Mouse (Mus musculus) urinary bladder, postnatal 25 days (tissue): ENCODE data around the gene Ints14.

Source experiments
- DNase-seq: peaks from one replicate; pipeline ENCODE4 v3.0.0; 2022; ENCODE audit warnings: low spot score

Gene Ints14

DNA sequence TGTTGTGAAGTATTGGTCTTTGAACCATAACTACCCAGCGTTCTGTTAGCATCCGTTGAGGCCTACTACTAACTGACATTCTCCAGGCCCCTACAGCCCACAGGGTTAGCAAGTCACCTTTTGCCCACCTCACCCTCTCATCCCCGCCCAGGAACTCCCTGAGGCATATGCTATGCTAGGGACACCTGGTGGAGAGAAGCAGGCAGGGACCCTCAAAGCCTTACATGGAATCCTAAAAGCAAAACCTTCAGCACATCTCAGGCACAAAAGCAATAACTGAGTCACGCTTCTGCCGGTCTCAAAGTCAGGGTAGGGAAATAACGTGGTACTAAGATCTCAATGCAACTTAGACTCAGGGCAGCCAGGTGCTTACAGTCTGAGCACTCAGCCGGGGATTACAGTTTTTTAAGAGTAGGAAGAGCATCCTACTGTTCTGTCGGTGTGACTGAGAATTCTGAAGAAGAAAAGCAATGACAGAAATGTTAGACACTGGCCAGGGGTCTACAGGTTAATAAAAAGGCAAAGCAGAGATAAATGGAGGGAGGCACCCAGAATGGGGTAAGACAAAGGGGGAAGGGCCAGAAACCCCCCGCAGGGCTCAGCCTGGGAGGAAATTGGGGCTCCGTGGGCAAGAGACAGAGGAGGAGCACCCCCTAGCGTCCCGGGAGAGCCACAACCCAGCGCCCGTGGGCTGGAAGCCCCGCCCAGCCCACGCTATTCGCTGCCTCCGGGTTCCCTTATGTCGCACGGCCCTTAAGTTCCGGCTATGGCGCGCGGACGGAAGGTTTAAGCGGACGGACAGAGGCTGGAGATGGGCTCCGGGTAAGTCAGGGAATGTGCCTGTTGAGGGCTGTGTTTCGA, at the start of gene Ints14:
Gene Ints14, plus strand, starts transcription at position 789 of the 861 bp plus-strand sequence.
- DNase-seq = peak; percentile 95

DNA sequence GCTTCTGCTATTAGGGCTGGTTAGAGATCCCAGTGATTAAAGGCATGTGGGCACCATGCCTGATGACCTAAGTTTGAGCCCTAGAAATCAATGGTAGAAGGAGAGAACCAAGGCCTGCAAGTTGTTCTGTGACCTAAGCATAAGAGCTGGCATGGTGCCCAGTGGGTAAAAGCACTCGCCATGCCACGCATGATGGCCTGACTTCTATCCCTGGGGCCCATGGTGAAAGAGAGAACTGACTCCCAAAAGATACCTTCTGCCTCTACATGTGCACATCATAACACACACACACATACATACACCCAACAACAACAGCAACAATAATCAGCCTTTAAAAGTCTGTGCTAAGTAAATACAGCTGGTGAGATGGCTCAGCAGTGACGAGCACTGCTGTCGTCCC, 47.3 kb upstream of the Ints14 start:
- no peak for DNase-seq

DNA sequence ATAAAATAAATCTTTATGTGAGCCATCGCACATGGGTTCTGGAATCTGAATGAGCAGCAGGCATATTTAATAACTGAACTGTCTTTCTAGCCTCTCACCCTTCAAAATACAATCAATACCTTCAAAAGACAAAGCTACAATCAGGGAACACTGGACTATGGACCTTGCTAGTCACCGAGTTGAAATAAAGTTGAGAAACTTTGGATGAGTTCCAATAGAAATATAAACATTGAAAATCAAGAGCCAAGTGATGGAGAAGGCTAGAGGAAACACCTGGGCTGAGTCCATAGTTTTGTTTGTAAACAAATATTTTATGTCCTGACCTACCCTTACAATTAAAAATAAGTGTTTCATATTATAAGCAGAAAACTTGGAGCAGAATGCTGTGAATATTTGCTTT, 46.7 kb upstream of the Ints14 start:
- no peak for DNase-seq

DNA sequence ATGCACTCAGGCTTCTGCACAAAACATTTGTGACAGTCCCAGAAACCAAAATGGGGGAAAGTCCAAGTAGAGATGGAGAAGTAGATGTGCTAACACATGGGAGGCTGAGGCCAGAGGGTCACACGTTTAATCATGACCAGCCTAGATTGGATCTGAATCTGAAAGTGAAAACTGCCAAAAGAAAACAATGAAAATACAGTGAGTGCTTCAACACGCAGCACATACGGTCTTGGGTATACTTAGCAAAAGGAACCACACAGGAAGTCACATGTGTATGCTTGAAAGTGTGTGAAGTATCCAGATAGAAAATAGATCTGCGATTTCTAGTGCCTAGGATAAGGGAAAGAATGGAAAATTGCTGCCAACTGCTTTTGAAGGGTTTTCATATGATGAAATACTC, 46.1 kb upstream of the Ints14 start:
- DNase-seq = no peak

DNA sequence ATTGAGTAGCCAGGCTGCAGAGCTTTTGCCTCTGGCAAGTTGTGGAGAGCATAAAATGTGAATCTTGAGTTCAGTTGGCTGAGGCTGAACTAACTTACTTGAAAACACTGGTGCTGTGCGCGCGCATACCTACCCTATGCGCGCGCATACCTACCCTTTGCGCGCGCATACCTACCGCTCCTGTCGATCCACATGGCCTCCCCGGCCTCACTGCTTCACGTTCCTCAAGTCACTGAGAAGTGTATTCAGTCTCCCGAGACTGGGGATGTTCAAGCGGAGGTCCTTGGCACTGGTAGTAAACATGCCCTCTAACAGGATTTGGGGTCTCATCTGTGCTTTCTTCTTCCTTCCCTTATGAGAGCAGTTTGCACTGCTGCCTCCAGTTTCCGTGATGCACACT, 42.1 kb upstream of the Ints14 start:
- no peak for DNase-seq

DNA sequence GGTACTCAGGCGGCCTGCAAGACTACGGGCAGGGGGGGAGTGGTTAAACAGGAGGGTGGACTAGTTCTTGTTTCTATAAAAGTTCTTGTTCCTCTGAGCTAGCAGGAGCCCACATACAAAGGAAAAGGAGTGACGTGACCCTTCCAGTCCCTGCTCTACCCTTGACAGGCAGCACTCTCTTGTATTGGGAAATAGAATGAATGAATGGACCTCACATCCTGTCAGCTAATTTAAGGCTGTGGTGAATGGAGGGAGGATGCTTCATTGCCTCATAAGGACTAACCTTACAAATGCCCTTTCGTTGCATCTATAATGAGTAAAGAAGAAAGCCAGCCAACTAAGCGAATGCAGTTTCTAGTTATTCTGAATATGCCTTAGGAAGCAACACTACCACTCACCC, 34.9 kb upstream of the Ints14 start:
- no peak for DNase-seq

DNA sequence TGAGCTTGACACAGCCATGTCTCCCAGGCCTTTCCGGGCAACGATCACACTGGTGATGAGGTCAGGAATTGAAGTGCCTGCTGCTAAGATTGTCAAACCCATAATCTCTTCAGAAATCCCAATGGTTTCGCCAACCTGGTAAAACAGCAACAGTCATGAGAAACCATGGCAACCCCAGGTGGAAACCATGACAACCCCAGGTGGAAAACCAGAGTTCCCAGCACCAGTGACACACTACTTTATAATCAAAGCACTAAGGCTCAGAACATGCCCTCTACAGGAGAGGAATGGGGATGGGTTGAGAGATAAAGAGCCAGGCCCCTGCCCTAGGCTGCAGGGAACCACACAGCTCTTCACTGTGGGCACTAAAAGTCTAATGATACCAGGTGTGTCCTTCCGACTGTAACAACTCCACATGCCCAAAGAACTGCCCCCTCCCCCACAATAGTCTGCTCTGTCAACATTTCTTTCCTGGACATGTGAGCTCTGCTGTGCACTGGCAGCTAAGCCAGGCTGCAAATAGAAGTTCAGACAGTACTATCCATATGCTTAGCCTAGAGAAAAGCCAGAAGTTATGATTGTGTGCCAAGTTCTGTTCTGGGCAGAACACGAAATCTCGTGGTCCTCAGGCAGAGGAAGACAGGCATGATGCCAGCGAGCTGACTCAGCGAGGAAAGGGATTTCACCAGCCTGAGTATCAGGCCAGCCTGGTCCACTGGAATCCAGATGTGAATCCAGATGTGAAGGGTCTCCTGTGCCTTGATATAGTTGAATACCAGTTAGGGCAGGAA, 34.3 kb upstream of the Ints14 start:
- DNase-seq = no peak

DNA sequence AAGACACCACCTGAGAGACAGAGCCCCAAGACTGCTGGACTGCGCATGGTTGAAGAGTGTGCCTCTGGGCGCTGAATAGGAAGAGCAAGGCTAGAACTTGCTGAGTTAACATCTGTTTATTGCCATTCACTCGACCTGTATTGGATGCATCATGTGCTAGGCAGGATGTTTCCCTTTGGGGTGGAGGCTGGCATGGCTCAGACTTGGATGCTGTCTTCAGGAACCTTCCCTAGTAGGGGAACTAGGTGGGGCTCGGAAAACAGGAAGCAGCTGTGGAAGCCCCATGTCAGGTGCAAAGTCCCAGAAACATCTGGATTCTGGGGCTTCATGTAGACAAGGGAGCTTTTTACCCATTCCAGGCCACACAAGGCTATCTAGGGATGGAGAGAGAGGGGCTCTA, 30.4 kb upstream of the Ints14 start:
- DNase-seq = no peak

DNA sequence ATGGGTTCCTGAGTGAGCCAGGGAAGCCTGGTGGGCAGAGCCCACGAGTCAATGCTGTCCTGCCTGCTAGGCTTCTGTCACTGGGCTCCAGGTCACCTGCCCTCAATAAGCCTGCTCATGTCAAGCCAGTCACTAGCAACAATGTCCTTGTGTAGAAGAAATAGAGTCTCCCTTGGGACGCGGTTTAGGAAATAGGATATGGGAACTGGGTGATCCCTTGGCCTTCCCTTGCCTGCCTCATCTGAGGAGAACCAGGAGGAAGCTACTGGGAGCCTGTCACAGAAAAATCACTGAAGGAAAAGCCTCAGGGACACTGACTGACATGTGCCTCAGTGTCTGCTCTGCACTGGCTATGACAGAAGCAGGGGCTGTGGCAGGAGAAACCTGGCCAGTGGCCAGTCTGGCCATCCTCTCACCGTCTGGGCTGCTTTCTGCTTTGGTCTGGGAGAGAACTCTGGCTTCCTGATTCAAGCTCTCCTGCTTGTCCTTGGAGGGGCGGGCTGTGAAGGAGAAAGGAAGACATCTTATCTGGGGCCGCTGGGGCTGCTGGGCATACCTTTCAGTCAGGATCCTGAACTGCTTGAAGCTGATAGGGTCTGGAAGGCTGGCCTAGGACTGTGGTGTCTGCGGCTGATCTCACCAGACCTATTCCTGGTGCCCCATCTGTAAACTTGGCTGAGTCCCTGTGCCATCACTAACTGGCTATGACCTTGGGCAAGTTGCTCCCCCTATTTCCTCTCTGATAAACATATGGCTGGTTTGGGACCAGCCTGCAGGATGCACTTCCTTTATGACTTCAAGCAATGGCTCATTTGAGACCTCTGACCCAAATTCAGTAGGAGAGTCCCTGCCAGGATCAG, 28.7 kb upstream of the Ints14 start:
- no peak for DNase-seq

DNA sequence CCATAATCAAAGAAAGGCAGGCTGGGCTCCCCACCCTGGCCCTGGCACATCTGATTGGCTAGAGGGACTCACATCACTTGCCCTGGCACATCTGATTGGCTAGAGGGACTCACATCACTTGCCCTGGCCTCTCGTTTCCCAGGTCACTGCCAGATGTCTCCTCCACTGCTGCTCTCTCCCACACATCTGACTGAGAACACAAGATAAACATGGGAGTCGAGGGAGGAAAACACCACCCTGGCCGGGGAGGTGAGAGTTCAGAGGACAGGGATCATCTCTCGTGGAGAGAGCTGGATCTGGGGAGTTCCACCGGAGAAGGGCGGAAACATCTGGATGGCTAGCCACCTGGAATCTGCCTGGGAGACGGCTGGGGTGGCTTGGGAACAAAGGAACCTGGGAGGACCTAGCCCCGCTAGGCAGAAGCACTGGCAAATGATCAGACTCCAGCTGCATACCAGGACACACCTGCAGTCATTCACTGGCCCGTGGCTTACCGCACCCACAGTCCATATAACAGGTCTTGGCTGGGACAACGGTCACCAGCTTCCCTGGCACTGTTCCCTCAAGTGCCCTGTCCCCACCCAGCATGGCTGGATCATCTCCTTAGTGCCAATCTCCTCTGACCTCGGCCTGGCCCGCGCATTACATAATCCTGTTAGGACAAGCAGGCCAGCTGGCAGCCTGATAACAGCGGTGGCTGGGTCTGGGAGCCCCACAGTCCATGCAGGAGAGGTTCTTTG, 26.5 kb upstream of the Ints14 start:
- no peak for DNase-seq

DNA sequence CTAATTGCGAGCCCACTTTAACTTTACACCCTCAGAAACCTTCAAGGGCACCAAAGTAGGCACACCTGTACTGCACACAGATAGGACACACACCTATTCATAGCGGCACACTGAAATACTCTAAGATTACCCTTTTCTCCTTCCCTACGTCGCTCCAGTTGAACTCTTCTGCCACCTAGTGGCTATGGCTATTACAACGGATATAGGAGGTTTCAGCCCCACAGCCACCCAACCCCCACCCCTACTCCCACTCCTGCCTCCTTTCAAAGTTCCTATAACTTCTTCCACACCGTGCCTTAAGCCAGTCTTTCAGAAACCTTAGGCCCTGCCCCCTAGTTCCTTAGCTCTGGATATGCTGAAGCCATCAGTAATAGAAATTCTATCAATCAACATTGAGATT, 24.2 kb upstream of the Ints14 start:
- DNase-seq = peak; percentile 63

DNA sequence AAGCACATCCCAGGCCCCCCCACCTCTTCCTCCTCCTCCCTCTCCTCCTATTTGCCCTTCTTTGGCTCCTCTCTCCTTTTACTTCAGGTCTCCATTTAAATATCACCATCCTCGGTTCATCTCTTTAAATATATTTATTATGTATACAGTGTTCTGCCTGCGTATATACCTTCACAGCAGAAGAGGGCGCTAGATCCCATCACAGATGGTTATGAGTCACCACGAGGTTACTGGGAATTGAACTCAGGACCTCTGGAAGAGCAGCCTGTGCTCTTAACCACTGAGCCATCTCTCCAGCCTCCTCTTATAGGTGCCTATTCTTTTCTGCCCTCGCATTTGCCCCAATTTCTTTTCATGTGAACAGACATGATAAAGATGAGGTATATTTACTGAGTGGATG, 23.2 kb upstream of the Ints14 start:
- no peak for DNase-seq

DNA sequence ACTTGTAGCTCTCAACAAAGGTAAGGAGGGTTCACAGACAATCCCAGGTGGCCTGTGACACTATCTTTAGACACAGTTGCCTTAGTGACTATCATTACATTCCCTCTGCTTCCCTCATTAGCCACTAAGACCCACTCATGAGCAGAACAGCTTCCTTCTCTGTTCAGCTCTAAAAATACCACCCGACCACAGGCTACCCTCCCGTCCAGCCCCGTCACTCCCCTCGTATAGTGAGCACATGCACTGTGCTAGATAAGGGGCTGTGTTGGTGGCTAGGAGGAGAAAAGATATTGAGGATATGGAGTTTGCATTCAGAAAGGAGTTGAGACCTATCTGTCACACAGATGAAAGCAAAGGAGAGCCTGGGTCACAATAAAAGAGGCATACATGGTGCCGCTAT, 22.2 kb upstream of the Ints14 start:
- DNase-seq = no peak

DNA sequence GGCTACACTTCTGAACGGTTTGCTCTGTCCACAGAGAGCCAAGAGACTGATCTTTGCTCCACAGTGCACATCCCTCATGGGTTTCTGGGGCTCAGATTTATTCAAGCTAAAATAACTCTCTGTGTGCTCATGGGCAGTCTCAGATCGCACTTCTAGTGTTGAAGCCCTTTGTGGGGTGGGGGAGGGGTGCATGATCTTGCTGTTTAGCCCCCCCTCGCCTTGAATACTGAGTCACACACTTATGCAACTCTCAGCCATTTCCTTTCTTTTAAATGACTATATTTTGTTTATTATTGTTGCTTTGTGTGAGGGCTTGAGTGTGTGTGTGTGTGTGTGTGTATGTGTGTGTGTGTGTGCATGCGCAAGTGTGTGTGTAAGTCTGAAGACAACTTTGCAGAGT, 21.4 kb upstream of the Ints14 start:
- no peak for DNase-seq

DNA sequence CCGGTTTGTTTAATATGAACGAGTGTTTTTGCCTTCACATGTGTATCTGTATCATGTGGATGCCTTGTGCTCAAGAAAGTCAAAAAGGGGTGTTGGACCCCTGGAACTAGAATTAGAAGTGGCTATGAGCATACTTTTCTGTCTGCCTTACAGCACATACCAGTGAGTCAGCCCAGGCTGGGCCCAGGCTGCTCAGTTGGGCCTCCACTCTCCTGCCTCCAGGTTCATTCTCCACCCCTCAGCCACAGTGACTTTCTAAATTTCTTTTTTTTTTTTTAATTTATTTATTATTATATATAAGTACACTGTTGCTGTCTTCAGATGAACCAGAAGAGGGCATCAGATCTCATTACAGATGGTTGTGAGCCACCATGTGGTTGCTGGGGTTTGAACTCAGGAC, 20.9 kb upstream of the Ints14 start:
- DNase-seq = no peak

DNA sequence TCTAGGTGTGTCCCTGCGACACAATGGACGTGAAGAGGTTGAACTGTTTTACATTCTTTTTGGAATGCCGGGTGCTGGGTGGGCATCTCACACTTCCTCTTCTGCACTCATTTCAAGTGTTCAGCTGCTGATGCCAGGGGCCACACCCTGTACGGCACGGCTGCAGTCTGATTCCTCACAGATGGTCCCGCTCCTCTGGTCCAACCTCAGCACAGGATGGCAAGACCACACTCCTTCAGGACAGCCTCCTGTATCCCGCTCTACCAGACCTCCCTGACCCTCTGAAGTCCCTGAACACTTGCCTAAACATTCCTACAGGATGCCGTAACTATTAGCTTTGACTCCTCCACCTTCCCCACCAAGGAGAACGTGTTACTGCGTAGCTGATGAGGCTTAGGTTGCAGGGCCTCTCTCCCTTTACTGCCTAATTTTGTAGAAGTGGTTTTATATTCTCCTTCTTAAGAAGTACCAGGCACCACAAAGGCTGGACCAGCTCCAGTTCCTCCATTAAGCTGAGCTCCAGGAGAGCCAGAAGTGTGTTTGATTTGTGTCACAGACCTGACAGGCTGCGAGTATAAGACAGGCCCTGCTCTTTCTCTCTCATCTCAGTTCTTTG, 19.9 kb upstream of the Ints14 start:
- no peak for DNase-seq

DNA sequence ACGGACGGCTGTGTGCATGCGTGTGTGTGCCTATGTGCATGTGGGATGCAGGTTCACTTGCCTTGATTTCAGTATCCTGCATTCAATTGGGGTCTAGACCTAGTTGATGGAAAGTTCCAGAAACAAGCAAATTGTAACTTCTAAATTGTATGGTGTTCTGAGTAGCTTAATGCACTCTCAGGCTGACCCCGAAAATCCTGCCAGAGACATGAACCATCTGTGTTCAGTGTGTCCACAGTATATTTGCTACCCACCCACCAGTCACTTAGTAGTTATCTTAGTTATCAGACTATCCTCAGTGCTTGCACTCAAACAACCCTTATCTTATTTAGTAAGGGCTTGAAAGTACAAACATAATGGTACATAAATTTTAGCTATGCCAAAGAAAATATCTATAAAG, 19.1 kb upstream of the Ints14 start:
- DNase-seq = no peak

DNA sequence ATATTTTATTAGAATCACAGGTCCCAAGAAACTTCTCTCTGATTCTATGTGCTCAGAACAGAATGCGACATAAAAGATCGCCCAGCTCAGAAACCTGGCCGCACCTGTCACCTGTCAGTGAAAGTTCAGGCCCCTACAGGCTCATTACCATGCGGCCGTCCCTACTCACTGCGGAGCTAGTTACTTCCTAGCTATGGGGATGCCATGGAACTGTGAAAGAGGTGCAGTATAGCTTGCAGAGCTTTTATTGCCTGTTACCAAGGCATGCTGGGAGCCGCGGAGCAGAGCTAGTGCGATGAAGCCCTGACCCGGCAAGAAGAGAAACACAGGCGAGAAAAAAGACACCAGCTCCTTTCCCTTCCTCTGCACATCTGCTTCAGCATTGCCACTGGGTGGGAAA, 16.7 kb upstream of the Ints14 start:
- no peak for DNase-seq

DNA sequence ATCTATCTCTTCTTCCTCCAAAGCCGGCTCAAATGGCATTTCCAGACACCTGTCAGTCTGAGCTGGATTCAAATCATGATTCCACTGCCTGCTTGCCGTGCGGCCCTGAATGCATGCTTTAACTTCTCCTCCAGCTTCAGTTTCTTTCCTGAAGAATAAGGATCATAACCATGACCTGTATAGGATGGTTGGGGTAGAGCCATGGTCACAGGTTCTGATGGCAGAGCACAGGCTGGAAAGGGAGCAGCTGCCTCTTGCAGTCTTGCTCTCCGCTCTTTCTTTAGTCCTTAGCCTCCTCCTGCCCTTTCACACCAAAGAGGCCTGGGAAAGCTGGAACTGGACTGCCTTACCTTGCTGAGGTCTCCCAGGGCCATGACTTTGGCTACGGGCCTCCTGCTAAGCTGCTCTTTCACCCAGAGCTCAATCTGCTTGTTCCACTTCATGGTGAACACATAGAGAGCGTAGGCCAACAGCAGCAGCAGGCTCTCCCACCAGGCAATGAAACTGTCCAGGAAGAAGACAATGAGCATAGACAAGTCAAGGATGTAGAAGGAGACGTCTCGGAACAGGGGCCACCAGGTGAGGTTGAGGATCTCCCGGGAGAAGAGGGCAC, 13.1 kb upstream of the Ints14 start:
- DNase-seq = no peak

DNA sequence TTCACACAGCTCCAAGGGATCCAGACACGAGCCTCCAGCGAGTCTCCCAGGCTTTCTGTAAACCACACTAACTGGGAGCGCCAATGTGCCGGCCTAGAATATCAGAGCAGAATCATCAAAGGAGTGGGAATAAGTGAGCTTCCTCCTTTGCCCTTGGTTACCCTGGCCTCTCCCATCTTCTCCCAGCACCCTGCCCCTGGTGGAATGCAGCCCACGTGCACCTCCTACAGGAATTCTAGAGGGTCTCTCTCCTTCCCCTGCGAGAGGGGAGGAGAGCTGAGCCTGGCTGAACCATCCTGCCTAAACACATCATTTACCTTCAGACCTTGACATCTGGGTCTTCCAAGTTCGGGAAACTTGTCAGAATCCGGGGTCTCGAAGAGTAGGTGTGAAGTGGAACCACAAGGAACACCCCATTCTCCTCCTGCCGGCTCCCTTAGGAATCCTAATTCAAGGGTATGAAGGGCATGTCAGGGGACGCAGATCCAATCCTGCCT, 9.5 kb upstream of the Ints14 start, which contains the start of gene Slc24a1:
Gene Slc24a1, minus strand, starts transcription at position 447 of the 497 bp plus-strand sequence.
- no peak for DNase-seq

DNA sequence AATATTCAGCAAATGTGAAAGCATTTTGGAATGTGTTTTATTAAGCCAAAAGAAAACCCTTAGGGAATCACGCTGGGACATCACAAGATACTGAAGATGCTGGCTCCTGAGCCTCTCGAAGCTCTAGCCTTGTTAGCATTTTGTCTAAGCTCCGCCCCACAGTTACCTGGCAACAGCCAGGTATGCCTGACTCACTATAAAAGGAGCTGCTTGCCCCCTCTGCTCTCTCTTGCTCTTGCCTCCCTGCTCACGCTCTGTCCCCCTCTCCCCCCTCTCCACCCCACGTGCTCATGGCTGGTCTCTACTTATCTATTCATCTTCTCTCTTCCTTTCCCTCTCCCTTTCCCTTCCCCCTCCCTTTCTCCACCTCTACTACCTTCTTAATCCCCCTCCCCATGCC, 8.7 kb upstream of the Ints14 start:
- DNase-seq = no peak
